Mouse (Mus musculus) midbrain, postnatal 0 days (tissue): ENCODE measurements at regions not wholly inside any gene's neighbourhood (a gene's known extent, or its start where the extent isn't known, plus 50 kb on each side); places are given as distances from the start of the nearest gene placed in this dataset.
"Not testable (repeated sequence)": the region's sequence is repeated elsewhere in the genome, so short reads cannot be mapped to it uniquely, and the experiment has no call there.

ENCODE experiments used
- ATAC-seq: fragments of 200-750 bp; cut with Nextera tagmentation; 2 replicates; pipeline ENCODE4 v1.8.0; 2017; ENCODE audit warnings: moderate number of reproducible peaks, mild to moderate bottlenecking, moderate TSS enrichment, moderate library complexity; ENCODE audit not compliant: low FRiP score
- DNase-seq: peaks from one replicate; pipeline ENCODE4 v3.0.0-alpha.2; 2015; ENCODE audit warnings: low spot score
- H3K27ac ChIP-seq: fragments of 300-500 bp; sonication (generic); 2 replicates; pipeline ENCODE4 v1.5.1; 2014; ENCODE audit warnings: low read depth, mild to moderate bottlenecking, low read length, mixed read lengths
- H3K27me3 ChIP-seq: fragments of 300-500 bp; sonication (generic); 2 replicates; pipeline ENCODE4 v1.6.1; 2014; ENCODE audit warnings: low read length, control low read depth, mixed read lengths; ENCODE audit not compliant: insufficient read depth
- H3K36me3 ChIP-seq: fragments of 300-500 bp; sonication (generic); 2 replicates; pipeline ENCODE4 v1.6.1; 2014; ENCODE audit warnings: low read length, control low read depth, mixed read lengths; ENCODE audit not compliant: insufficient read depth
- H3K4me1 ChIP-seq: fragments of 300-500 bp; sonication (generic); 2 replicates; pipeline ENCODE4 v1.6.1; 2014; ENCODE audit warnings: mild to moderate bottlenecking, control low read depth, antibody characterized with exemption, low read length, mixed read lengths; ENCODE audit not compliant: insufficient read depth
- H3K4me2 ChIP-seq: fragments of 300-500 bp; sonication (generic); 2 replicates; pipeline ENCODE4 v1.6.1; 2014; ENCODE audit warnings: low read depth, mild to moderate bottlenecking, low read length, mixed read lengths; ENCODE audit not compliant: poor library complexity, severe bottlenecking
- H3K4me3 ChIP-seq: fragments of 300-500 bp; sonication (generic); 2 replicates; pipeline ENCODE4 v1.5.1; 2014; ENCODE audit warnings: low read depth, mild to moderate bottlenecking, low read length, moderate library complexity
- H3K9ac ChIP-seq: fragments of 300-500 bp; sonication (generic); replicated peaks from 2 replicates; pipeline ENCODE4 v1.6.1; 2014; ENCODE audit warnings: mild to moderate bottlenecking, low read length, moderate library complexity, mixed read lengths; ENCODE audit not compliant: poor library complexity, severe bottlenecking
- H3K9me3 ChIP-seq: fragments of 300-500 bp; sonication (generic); 2 replicates; pipeline ENCODE4 v1.6.1; 2016; ENCODE audit warnings: low read length, control low read depth
- CTCF ChIP-seq: IDR thresholded peaks from 2 replicates; pipeline ENCODE4 v1.5.1; 2016; ENCODE audit warnings: antibody characterized with exemption, mild to moderate bottlenecking
- WGBS: fragments of 180-500 bp; shearing (Covaris S2); extraction: QIAGEN DNeasy Blood & Tissue Kit; methylation state at CpG from one replicate; pipeline ENCODE4 v1.1.7; 2014; 5-methylcytosine and 5-hydroxymethylcytosine counted together

- not testable (repeated sequence) for H3K4me1 ChIP-seq, H3K27ac ChIP-seq, H3K9me3 ChIP-seq, H3K9ac ChIP-seq, ATAC-seq, H3K4me2 ChIP-seq, H3K36me3 ChIP-seq, H3K27me3 ChIP-seq, DNase-seq, H3K4me3 ChIP-seq
- 89% methylated on average over 2 of the region's 2 CpGs for WGBS
Measured at GRCm38 (mm10) chr17:53778411-53778810, 67.7 kb downstream of the Sult1c2 start.

- H3K27ac ChIP-seq, result no peak overlapping the region
- H3K9me3 ChIP-seq, result no peaks in the 10 kb centered on the region
- H3K4me1 ChIP-seq, result no peaks in the 10 kb centered on the region
- ATAC-seq, result no peak
- H3K27me3 ChIP-seq, result no peaks in the 10 kb centered on the region
- H3K4me2 ChIP-seq, result no peak overlapping the region
- H3K9ac ChIP-seq, result no peak overlapping the region
- DNase-seq, result no peak
- TF ChIP-seq CTCF, result no peak
- no peaks in the 10 kb centered on the region for H3K36me3 ChIP-seq
- no peak overlapping the region for H3K4me3 ChIP-seq
Measured at GRCm38 (mm10) chr17:53760911-53761310, 71.8 kb upstream of the Sgo1 start.

GRCm38 (mm10) chr17:53745950-53746469, 56.9 kb upstream of the Sgo1 start:
- no peaks in the 10 kb centered on the region for H3K9me3 ChIP-seq
- H3K36me3 ChIP-seq, result no peaks in the 10 kb centered on the region
- TF ChIP-seq CTCF, result no peak
- WGBS, result 91% methylated on average over 17 of the region's 17 CpGs
- H3K9ac ChIP-seq, result no peak overlapping the region
- H3K4me3 ChIP-seq, result no peak overlapping the region
- no peaks in the 10 kb centered on the region for H3K27me3 ChIP-seq
- ATAC-seq (peak; percentile 13; the same call in 1 of the 2 replicates), DNase-seq (peak; percentile 32)
- no peaks in the 10 kb centered on the region for H3K4me1 ChIP-seq
- no peak overlapping the region for H3K4me2 ChIP-seq
- no peak overlapping the region for H3K27ac ChIP-seq
